Mouse (Mus musculus): ENCODE data around the gene P3h3.
"Not testable (repeated sequence)": the region's sequence is repeated elsewhere in the genome, so short reads cannot be mapped to it uniquely, and the experiment has no call there.

Gene P3h3

GRCm38 (mm10) chr6:124834512-124835081, 23.0 kb downstream of the P3h3 start:
- in situ Hi-C loops (cut with MboI; ENCODE audit: low sequenced_read_pairs) = no loop called here

GRCm38 (mm10) chr6:124831649-124832048, 25.9 kb downstream of the P3h3 start:
- in situ Hi-C loops (cut with MboI; ENCODE audit: low sequenced_read_pairs) = no loop called here

- in situ Hi-C loops (cut with MboI; ENCODE audit: low sequenced_read_pairs) = not testable (repeated sequence)
Observed at GRCm38 (mm10) chr6:124831199-124831598, 26.4 kb downstream of the P3h3 start.

- in situ Hi-C loops (cut with MboI; ENCODE audit: low sequenced_read_pairs) = no loop called here
Observed at GRCm38 (mm10) chr6:124829799-124830700, 27.5 kb downstream of the P3h3 start.

GRCm38 (mm10) chr6:124828868-124829798, 28.4 kb downstream of the P3h3 start, which contains the start of the genes Usp5 and Cdca3:
TSS of gene Usp5 (minus strand) at chr6:124829484.
TSS of gene Cdca3 (plus strand) at chr6:124829547.
- in situ Hi-C loops (cut with MboI; ENCODE audit: low sequenced_read_pairs) = no loop called here

- in situ Hi-C loops (cut with MboI; ENCODE audit: low sequenced_read_pairs) = no loop called here
Observed at GRCm38 (mm10) chr6:124828101-124828592, 29.4 kb downstream of the P3h3 start.

DNA sequence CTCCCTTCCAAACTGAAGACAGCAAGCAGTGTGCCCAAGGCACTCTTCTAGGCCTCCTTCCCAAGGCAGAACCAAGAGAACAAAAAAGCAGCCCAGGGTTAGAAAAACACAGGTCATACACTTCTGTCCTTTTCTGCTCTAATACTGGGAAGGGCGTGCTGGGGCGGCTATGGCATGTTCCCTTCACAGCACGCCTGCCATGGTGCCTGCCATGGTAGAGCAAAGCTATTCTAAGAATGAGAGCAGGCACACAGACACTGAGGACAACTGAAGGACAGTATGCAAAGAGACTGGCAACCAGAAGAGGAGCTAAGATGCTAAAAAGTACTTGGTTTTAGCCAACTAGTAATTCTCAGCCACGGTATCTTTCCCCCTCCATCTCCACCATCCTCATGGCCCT, 35.5 kb downstream of the P3h3 start:
- in situ Hi-C loops (cut with MboI; ENCODE audit: low sequenced_read_pairs) = no loop called here

DNA sequence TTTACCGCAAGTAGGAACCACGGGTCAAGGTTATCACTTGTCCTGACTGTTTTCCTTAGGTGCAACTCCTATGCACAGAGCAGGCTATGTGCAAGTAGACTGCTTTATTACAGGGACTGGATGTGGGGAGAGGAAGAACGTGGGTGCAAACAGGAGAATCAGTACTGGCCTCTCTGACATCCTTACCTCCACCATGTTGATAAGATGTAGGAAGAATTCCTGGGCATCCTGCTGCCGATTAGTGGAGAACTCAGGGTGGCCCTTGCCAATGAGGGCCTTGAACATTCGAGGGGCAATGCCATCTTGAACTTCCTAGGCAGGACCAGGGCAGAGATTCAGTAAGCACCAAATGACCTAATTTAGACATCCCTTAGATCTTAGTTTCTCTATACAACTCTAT, 36.7 kb downstream of the P3h3 start:
- in situ Hi-C loops (cut with MboI; ENCODE audit: low sequenced_read_pairs) = no loop called here

- in situ Hi-C loops (cut with MboI; ENCODE audit: low sequenced_read_pairs) = no loop called here
Observed at GRCm38 (mm10) chr6:124817971-124818370, 39.6 kb downstream of the P3h3 start.

DNA sequence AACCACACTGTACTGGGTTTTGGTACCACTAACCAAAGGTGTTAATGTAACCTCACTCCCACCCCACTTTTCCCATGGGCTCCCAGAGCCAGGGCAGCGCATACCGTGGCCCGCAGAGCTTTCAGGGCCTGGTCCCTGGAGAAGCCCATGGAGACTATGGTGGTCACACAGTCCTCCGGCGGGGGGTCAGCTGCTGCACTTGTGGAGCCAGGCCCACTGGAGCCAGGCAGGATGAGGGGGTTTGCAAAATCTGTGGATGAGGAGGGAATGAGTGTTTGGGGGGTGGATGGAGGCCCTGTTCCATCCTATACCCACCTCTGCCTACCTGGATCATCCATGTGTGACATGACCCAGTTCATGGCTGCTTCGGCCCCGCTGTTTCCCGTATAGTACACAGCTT, 40.0 kb downstream of the P3h3 start:
- in situ Hi-C loops (cut with MboI; ENCODE audit: low sequenced_read_pairs) = no loop called here

GRCm38 (mm10) chr6:124817125-124817524, 40.4 kb downstream of the P3h3 start:
- in situ Hi-C loops (cut with MboI; ENCODE audit: low sequenced_read_pairs) = no loop called here

- in situ Hi-C loops (cut with MboI; ENCODE audit: low sequenced_read_pairs) = no loop called here
Observed at GRCm38 (mm10) chr6:124816611-124817010, 40.9 kb downstream of the P3h3 start.

GRCm38 (mm10) chr6:124814858-124815774, 42.4 kb downstream of the P3h3 start:
- in situ Hi-C loops (cut with MboI; ENCODE audit: low sequenced_read_pairs) = no loop called here

GRCm38 (mm10) chr6:124814448-124814847, 43.1 kb downstream of the P3h3 start:
- in situ Hi-C loops (cut with MboI; ENCODE audit: low sequenced_read_pairs) = no loop called here

DNA sequence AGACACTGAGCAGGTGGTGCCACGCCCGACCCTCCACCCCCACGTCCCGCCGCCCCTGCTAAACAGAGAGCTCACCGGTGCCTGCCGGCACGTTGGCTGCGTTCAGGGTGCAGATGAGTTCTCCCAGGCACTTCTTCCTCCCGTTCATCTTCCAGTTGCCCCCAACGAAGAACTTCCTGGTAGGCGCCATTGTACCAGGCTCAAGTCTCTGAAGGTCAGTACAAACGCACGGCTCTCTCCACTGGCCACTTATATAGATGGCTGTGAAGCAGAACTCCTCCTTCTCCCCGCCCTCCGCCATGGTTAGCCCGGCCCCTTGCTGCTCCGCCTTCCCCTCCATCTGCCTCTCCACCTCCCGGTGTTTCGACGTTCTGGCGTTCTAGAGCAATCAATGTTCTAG, 43.6 kb downstream of the P3h3 start, which contains the start of gene Tpi1:
Tpi1 (minus strand) TSS at position 364 of the 400 bp plus-strand sequence.
- in situ Hi-C loops (cut with MboI; ENCODE audit: low sequenced_read_pairs) = no loop called here

DNA sequence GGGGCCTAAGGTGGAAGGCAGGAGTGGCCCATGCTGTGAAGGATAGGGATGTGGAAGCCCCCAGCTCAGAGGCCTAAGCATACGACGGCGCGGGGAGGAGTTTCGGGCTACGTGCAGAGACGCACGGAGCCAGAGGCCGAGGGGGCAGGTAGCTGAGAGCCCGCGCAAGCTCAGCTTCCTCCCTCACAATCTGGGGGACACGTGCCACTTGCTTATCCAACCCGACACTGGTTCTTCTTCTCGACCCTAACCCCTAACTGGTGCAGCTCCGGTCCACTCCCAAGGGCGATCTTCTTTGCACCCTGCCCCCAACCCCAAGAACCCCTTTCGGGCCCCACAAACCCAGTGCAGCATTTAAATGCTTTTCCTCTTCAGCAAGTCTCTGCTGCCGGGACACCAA, 44.1 kb downstream of the P3h3 start:
- in situ Hi-C loops (cut with MboI; ENCODE audit: low sequenced_read_pairs) = no loop called here

- in situ Hi-C loops (cut with MboI; ENCODE audit: low sequenced_read_pairs) = no loop called here
Observed at GRCm38 (mm10) chr6:124812848-124813247, 44.7 kb downstream of the P3h3 start.

DNA sequence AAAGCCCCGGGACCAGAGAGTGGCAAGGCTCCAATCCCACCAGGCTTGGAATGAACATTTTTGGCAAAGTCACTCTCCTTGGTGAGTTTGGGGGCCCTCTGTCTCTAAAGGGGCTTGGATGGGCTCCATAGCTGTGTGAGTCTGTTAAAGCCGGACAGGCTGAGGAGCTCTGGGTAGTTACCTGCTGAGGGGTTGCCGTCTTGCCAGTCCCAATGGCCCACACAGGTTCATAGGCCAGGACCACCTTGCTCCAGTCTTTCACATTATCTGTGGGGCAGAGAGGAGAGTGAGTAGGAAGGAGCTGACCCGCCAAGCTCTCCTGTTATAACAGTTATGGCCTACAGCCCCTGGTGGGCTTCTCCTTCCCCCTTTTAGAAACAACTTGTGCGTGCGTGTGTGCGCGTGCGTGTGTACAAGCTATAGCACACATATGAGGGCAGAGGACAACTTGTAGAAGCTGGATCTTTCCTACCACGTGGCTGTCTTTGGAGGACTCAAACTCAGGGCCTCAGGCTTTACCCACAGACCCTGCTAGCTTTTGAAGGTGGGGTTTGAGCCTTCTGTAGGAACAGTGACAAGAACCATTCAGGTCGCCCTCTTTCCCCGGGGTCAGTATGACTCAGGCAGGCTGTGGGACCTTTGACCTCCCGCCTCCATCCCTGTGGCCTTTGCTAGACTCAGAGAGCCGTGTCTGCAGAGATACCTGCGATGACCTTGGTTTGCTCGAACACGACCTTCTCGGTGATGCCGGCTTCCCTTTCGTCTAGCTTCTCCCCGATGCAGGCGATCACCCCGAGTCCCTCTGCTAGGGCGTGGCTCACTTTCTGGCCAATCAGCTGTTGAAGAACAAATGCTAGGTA, 45.6 kb downstream of the P3h3 start:
- in situ Hi-C loops (cut with MboI; ENCODE audit: low sequenced_read_pairs) = no loop called here

DNA sequence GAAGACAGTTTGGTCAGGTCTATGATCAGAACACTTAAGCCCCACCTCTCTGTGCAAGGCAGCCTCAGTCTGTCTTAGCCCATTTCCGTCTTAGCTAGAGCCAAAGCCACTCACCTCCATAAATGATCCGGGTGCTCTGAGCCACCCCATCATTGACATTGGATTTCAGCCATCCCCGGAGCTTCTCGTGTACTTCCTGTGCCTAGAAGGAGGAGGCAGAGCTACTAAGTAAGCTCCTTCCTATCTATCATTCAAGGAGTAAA, 46.2 kb downstream of the P3h3 start:
- in situ Hi-C loops (cut with MboI; ENCODE audit: low sequenced_read_pairs) = no loop called here

All from CH12F3 (cell line).